Mouse (Mus musculus) neural tube, embryonic 15.5 days (tissue): ENCODE measurements around the gene Hic2. TPM values are rescaled to one million over a fixed set of nuclear protein-coding genes. Genes with fewer than 3 reads are reported as not detected.

Experiments
- ATAC-seq: fragments of 200-750 bp; cut with Nextera tagmentation; 2 replicates; pipeline ENCODE4 v1.8.0; 2017; ENCODE audit warnings: mild to moderate bottlenecking, moderate TSS enrichment, moderate library complexity; ENCODE audit not compliant: low FRiP score
- H3K27ac ChIP-seq: fragments of 300-500 bp; sonication (generic); replicated peaks from 2 replicates; pipeline ENCODE4 v1.5.1; 2015; ENCODE audit warnings: mild to moderate bottlenecking, inconsistent platforms
- H3K27me3 ChIP-seq: fragments of 300-500 bp; sonication (generic); replicated peaks from 2 replicates; pipeline ENCODE4 v1.6.1; 2015; ENCODE audit warnings: inconsistent platforms
- H3K36me3 ChIP-seq: fragments of 300-500 bp; sonication (generic); 2 replicates; pipeline ENCODE4 v1.6.1; 2015; ENCODE audit warnings: inconsistent platforms
- H3K4me1 ChIP-seq: fragments of 300-500 bp; sonication (generic); 2 replicates; pipeline ENCODE4 v1.6.1; 2015; ENCODE audit warnings: inconsistent platforms
- H3K4me2 ChIP-seq: fragments of 300-500 bp; sonication (generic); 2 replicates; pipeline ENCODE4 v1.6.1; 2015; ENCODE audit warnings: inconsistent platforms, mild to moderate bottlenecking, moderate library complexity
- H3K4me3 ChIP-seq: fragments of 300-500 bp; sonication (generic); replicated peaks from 2 replicates; pipeline ENCODE4 v1.5.1; 2015; ENCODE audit warnings: mild to moderate bottlenecking, inconsistent platforms
- H3K9ac ChIP-seq: fragments of 300-500 bp; sonication (generic); replicated peaks from 2 replicates; pipeline ENCODE4 v1.6.1; 2015; ENCODE audit warnings: mild to moderate bottlenecking, inconsistent platforms
- H3K9me3 ChIP-seq: fragments of 300-500 bp; sonication (generic); replicated peaks from 2 replicates; pipeline ENCODE4 v1.6.1; 2016; ENCODE audit warnings: inconsistent platforms
- WGBS: fragments of 180-500 bp; shearing (Covaris S2); methylation state at CpG from one replicate; pipeline ENCODE4 v1.1.7; 2015; ENCODE audit warnings: mixed read lengths; 5-methylcytosine and 5-hydroxymethylcytosine counted together
- polyA plus RNA-seq: library from polyadenylated mRNA; unstranded; fragments of >200 nt; fragmentation: Nextera tagmentation; extraction: Ambion mirVana; gene quantifications from 2 replicates; pipeline ENCODE4 v1.2.1, GENCODE M21; 2015

Hic2 gene
- polyA plus RNA-seq, 1 experiment from 2014 or later, result 6.7 TPM

- Histone ChIP-seq H3K4me3 (no peak overlapping the region), H3K9ac (no peak overlapping the region), H3K27ac (no peak overlapping the region), H3K9me3 (no peaks in the 10 kb centered on the region), H3K27me3 (no peaks in the 10 kb centered on the region), H3K4me2 (no peak overlapping the region), H3K36me3 (peaks cover 45% of the 10 kb centered on the region), H3K4me1 (peaks cover 19% of the 10 kb centered on the region)
- 90% methylated on average over 9 of the region's 9 CpGs for WGBS
- peak; percentile 42; the same call in 1 of the 2 replicates for ATAC-seq
Observed at GRCm38 (mm10) chr16:17257359-17257821, 24.0 kb downstream of the Hic2 start.

GRCm38 (mm10) chr16:17258917-17259316 is 25.5 kb downstream of the Hic2 start:
- Histone ChIP-seq H3K9me3 (no peaks in the 10 kb centered on the region), H3K4me1 (peaks cover 5% of the 10 kb centered on the region), H3K9ac (no peak overlapping the region), H3K27me3 (no peaks in the 10 kb centered on the region), H3K4me3 (no peak overlapping the region), H3K4me2 (no peak overlapping the region), H3K27ac (no peak overlapping the region), H3K36me3 (peaks cover 45% of the 10 kb centered on the region)
- WGBS, result 96% methylated on average over 12 of the region's 12 CpGs
- no peak for ATAC-seq

GRCm38 (mm10) chr16:17261341-17261740 is 28.0 kb downstream of the Hic2 start:
- Histone ChIP-seq H3K9me3 (no peaks in the 10 kb centered on the region), H3K27ac (no peak overlapping the region), H3K36me3 (peaks cover 39% of the 10 kb centered on the region), H3K4me2 (no peak overlapping the region), H3K4me3 (no peak overlapping the region), H3K27me3 (no peaks in the 10 kb centered on the region), H3K4me1 (no peaks in the 10 kb centered on the region), H3K9ac (no peak overlapping the region)
- no peak for ATAC-seq
- WGBS, result 89% methylated on average over 1 of the region's 1 CpGs

- H3K27me3 ChIP-seq, result no peaks in the 10 kb centered on the region
Observed at GRCm38 (mm10) chr16:17266113-17266512, 32.7 kb downstream of the Hic2 start.

GRCm38 (mm10) chr16:17267937-17268336 is 34.6 kb downstream of the Hic2 start:
- H3K4me2 ChIP-seq, result no peak overlapping the region
- no peaks in the 10 kb centered on the region for H3K9me3 ChIP-seq
- 73% methylated on average over 5 of the region's 5 CpGs for WGBS
- no peak overlapping the region for H3K4me3 ChIP-seq
- H3K27me3 ChIP-seq, result no peaks in the 10 kb centered on the region
- ATAC-seq, result no peak
- no peaks in the 10 kb centered on the region for H3K4me1 ChIP-seq
- no peak overlapping the region for H3K27ac ChIP-seq
- H3K36me3 ChIP-seq, result no peaks in the 10 kb centered on the region
- H3K9ac ChIP-seq, result no peak overlapping the region

More at GRCm38 (mm10) chr16:17266113-17266512, 32.7 kb downstream of the Hic2 start:
- H3K9me3 ChIP-seq, result no peaks in the 10 kb centered on the region
- no peak for ATAC-seq
- H3K36me3 ChIP-seq, result 0 out of 2 replicates have a peak, but pooled peaks cover 4% of the 10 kb centered on the region
- H3K4me1 ChIP-seq, result no peaks in the 10 kb centered on the region
- WGBS, result 83% methylated on average over 3 of the region's 3 CpGs
- no peak overlapping the region for H3K4me2 ChIP-seq
- H3K9ac ChIP-seq, result no peak overlapping the region
- no peak overlapping the region for H3K27ac ChIP-seq
- no peak overlapping the region for H3K4me3 ChIP-seq

GRCm38 (mm10) chr16:17269872-17270271 is 36.5 kb downstream of the Hic2 start:
- H3K4me3 ChIP-seq, result no peak overlapping the region
- no peak overlapping the region for H3K4me2 ChIP-seq
- H3K4me1 ChIP-seq, result no peaks in the 10 kb centered on the region
- 91% methylated on average over 5 of the region's 5 CpGs for WGBS
- H3K36me3 ChIP-seq, result no peaks in the 10 kb centered on the region
- ATAC-seq, result no peak
- H3K9me3 ChIP-seq, result no peaks in the 10 kb centered on the region
- H3K27ac ChIP-seq, result no peak overlapping the region
- no peaks in the 10 kb centered on the region for H3K27me3 ChIP-seq
- H3K9ac ChIP-seq, result no peak overlapping the region

- WGBS, result 78% methylated on average over 4 of the region's 4 CpGs
- H3K9ac ChIP-seq, result no peak overlapping the region
- H3K27me3 ChIP-seq, result no peaks in the 10 kb centered on the region
- no peaks in the 10 kb centered on the region for H3K9me3 ChIP-seq
- no peaks in the 10 kb centered on the region for H3K36me3 ChIP-seq
- no peak overlapping the region for H3K4me2 ChIP-seq
- ATAC-seq, result no peak
- no peak overlapping the region for H3K4me3 ChIP-seq
- no peak overlapping the region for H3K27ac ChIP-seq
- no peaks in the 10 kb centered on the region for H3K4me1 ChIP-seq
Observed at GRCm38 (mm10) chr16:17271124-17271523, 37.8 kb downstream of the Hic2 start.

GRCm38 (mm10) chr16:17271856-17272255 is 38.5 kb downstream of the Hic2 start:
- no peak for ATAC-seq
- 80% methylated on average over 6 of the region's 6 CpGs for WGBS

GRCm38 (mm10) chr16:17275721-17276120 is 42.3 kb downstream of the Hic2 start, which contains the start of gene Tmem191c:
Gene Tmem191c, plus strand, starts transcription at chr16:17276077.
- peak within 1 kb of the TSS; percentile 92 for H3K27ac ChIP-seq
- H3K9ac ChIP-seq, result peak within 1 kb of the TSS; percentile 70
- H3K4me3 ChIP-seq, result peak within 1 kb of the TSS; percentile 59
- no peak for ATAC-seq
- H3K27me3 ChIP-seq, result peaks cover 25% of the 10 kb centered on the region
- H3K4me2 ChIP-seq, result peak within 1 kb of the TSS; percentile 92
- 65% methylated on average over 7 of the region's 7 CpGs for WGBS
- H3K4me1 ChIP-seq, result peaks cover 27% of the 10 kb centered on the region
- peaks cover 21% of the 10 kb centered on the region for H3K36me3 ChIP-seq
- no peaks in the 10 kb centered on the region for H3K9me3 ChIP-seq

More at GRCm38 (mm10) chr16:17271856-17272255, 38.5 kb downstream of the Hic2 start:
- Histone ChIP-seq H3K4me1 (peaks cover 6% of the 10 kb centered on the region), H3K9me3 (no peaks in the 10 kb centered on the region), H3K27me3 (no peaks in the 10 kb centered on the region), H3K27ac (no peak overlapping the region), H3K4me3 (no peak overlapping the region), H3K9ac (no peak overlapping the region), H3K36me3 (no peaks in the 10 kb centered on the region), H3K4me2 (no peak overlapping the region)

GRCm38 (mm10) chr16:17276164-17277151 is 43.1 kb downstream of the Hic2 start:
- ATAC-seq, result peak; percentile 89
- WGBS, result under 1% methylated on average over 58 of the region's 62 CpGs
- peaks cover 25% of the 10 kb centered on the region for H3K27me3 ChIP-seq

GRCm38 (mm10) chr16:17277342-17278211 is 44.2 kb downstream of the Hic2 start:
- 4% methylated on average over 61 of the region's 61 CpGs for WGBS
- H3K27ac ChIP-seq, result peak overlapping the region; percentile 48

More at GRCm38 (mm10) chr16:17276164-17277151, 43.1 kb downstream of the Hic2 start:
- Histone ChIP-seq H3K4me3 (peak overlapping the region; percentile 59), H3K27ac (peak overlapping the region; percentile 92), H3K36me3 (peaks cover 28% of the 10 kb centered on the region), H3K4me1 (peaks cover 27% of the 10 kb centered on the region), H3K4me2 (peak overlapping the region; percentile 92), H3K9ac (peak overlapping the region; percentile 70), H3K9me3 (no peaks in the 10 kb centered on the region)

More at GRCm38 (mm10) chr16:17277342-17278211, 44.2 kb downstream of the Hic2 start:
- Histone ChIP-seq H3K9ac (peak overlapping the region; percentile 70), H3K9me3 (no peaks in the 10 kb centered on the region), H3K27me3 (peaks cover 25% of the 10 kb centered on the region), H3K36me3 (peaks cover 40% of the 10 kb centered on the region), H3K4me2 (peak overlapping the region; percentile 92), H3K4me1 (peaks cover 27% of the 10 kb centered on the region), H3K4me3 (peak overlapping the region; percentile 59)
- ATAC-seq, result peak; percentile 25
